Mouse (Mus musculus) large intestine, adult 2 months (tissue): ENCODE measurements around the gene Chrm1. TPM values are rescaled to one million over a fixed set of nuclear protein-coding genes. Genes with fewer than 3 reads are reported as not detected.

ENCODE experiments used
- DNase-seq: peaks from one replicate; pipeline ENCODE4 v3.0.0-alpha.2; 2012; ENCODE audit warnings: low read depth, low spot score
- WGBS: fragments of 180-500 bp; shearing (Covaris S2); methylation state at CpG from one replicate; pipeline ENCODE4 v1.1.7; 2018; 5-methylcytosine and 5-hydroxymethylcytosine counted together
- polyA plus RNA-seq: library from polyadenylated mRNA; depleted of rRNA; stranded (reverse); fragments of >200 nt; gene quantifications from 2 replicates; pipeline ENCODE4 v1.2.3, GENCODE M21; 2012; rRNA removed

Chrm1 gene
- polyA plus RNA-seq, result 2.7 and 3.2 TPM in 2 replicates

DNA sequence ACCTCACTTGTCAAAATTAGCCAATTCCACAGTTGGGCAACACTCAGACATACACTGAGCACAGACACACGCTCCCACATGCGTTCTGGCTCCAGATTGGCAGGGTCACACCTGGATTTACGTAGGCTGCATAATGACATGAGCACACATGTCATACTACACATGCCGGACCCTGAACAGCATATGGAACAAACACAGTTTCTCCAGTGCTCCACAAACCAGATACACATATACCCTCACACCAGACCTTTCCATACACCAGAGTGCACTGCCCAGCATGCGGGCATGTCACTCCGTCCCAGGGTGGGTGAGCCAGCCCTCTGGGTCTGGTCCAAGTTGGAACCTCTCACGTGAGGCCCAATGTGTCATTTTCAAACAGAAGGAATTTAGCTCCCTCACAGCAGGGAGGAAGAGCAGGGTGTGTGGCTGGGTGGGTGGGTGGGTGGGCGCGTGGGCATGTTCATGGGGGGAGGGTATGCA, at the start of gene Chrm1:
Chrm1 (plus strand) TSS at position 430 of the 480 bp plus-strand sequence.
- 40% methylated on average over 9 of the region's 9 CpGs for WGBS
- no peak for DNase-seq

DNA sequence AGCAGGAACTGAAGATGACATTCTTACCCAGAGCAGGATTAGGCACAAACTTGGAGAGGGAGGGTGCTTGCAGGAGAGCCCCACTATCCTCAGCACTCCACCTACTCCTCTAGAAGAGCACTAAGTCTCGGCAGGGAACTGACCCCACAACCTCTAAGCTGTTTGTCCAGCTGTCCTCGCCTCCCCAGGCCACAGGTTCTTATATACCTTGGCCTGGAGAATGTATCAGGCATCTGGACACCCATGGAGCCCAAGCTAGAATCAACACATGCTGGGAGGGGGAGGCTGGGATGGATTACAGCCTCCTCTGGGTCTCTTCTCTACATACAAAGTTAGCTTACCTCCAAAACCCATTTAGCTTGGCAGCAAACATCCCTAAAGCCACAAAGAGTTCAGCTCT, 49.2 kb upstream of the Chrm1 start:
- no peak for DNase-seq
- WGBS, result 80% methylated on average over 2 of the region's 2 CpGs

DNA sequence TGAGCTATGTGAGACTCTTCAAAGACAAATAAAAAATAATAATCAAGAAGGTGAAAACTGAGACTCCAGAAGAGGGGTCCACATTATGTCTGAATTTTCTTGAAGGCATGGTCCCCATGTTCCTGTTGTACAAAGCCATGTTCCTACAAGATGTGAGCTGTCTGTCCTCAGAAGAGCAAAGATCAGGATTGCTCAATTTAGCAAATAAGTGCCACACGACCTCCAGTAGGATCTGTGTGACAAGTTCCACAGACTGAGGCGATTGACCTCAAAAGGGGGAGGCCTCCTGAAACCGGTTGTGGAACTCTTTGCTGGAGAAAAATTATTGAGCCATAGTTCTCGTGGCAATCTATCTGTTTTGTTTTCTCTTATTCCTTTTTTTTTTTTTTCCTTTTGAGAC, 47.3 kb upstream of the Chrm1 start:
- DNase-seq, result no peak
- 35% methylated on average over 4 of the region's 4 CpGs for WGBS

DNA sequence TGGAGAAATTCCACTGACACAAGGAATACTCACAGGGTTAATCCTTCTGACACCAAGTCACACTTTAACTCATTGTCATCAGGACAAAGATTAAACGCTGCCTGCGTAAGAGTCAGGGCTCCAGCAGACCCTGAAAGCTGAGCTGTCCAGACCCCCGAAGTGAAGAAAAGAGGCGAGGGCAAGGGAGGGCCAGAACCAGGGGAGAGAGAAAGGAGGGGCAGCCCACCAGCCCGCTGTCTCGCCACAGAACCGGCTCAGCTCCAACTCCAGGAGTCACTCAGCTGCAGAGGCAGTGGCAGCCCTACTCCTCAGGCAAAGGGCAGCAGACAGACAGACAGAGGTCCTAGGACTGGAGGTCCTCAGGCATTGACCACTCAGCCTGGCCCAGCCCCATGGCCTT, 45.7 kb upstream of the Chrm1 start, which contains the start of gene Slc22a6:
Slc22a6 (plus strand) TSS at position 136 of the 400 bp plus-strand sequence.
- 54% methylated on average over 7 of the region's 7 CpGs for WGBS

DNA sequence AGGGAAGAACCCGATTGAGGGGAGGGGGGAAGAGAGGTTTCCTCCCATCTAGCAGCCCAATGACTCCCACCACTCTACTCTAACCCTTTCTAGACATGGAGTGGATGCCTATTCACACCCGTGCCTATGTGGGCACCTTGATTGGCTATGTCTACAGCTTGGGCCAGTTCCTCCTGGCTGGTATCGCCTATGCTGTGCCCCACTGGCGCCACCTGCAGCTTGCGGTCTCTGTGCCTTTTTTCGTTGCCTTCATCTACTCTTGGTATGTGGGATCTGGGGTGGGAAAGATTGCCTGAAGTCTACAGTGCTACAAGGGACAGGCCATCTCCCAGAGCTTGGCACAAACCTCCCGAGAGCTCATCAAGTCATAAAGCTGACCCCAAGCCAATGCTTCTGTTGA, 42.5 kb upstream of the Chrm1 start:
- 91% methylated on average over 7 of the region's 7 CpGs for whole genome bisulfite sequencing
- DNase-seq, result no peak

More for the DNA sequence above, 45.7 kb upstream of the Chrm1 start, which contains the start of gene Slc22a6:
- no peak for DNase-seq

DNA sequence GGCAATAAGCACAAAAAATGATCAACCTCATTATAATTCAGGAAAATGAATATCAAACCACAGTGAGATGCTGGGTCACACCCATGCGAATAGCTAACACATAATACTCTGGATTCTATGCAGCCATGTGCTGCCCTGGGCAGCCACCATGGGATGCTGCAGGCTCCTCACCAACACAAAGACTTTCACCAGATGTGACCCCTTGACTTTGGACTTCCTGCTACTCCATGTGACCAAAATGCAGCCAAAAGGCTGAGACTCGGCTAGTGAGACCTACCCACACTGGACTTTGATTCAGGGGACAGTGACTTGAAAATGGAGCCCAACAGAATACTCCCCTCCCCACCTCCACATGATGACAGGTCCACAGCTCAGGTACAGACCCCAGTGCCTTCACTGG, 33.3 kb upstream of the Chrm1 start:
- DNase-seq, result no peak
- 62% methylated on average over 2 of the region's 2 CpGs for WGBS

DNA sequence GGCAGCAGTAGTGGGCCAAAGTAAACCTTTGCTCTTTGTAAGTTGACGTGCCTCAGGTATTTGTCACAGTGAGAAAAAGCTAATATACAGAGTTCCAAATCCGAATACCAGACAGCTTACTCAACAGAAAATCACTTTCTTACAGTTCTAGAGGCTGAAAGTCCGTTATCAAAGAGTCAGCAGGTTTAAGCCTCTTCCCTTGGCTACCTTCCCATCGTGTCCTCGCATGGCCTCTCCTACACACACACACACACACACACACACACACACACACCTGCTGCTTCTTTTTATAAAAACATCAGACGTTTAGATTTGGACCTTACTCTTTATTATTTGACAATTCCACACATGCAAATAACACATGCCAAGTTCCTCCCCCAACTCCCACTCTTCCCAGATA, 32.8 kb upstream of the Chrm1 start:
- 27% methylated on average over 6 of the region's 6 CpGs for WGBS
- DNase-seq, result no peak

DNA sequence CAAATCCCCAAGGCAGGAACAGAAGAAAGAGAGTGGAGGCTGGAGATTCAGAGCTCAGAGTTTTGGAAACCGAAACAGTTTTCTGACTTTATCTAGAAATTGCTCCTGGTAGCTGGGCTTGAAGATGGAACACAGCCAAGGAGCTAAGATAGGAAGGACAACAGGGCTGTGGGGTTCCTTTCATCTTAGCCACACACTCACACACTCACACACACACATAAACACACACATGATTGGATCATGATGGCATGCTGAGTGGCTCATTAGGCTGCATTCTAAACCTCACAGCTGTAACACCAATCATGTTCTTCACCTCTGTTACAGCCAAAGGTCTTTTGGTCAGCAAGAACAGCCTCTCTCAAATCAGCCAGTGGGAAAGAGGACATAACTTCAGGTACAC, 31.6 kb upstream of the Chrm1 start:
- DNase-seq, result no peak
- WGBS, result 61% methylated on average over 1 of the region's 1 CpGs

DNA sequence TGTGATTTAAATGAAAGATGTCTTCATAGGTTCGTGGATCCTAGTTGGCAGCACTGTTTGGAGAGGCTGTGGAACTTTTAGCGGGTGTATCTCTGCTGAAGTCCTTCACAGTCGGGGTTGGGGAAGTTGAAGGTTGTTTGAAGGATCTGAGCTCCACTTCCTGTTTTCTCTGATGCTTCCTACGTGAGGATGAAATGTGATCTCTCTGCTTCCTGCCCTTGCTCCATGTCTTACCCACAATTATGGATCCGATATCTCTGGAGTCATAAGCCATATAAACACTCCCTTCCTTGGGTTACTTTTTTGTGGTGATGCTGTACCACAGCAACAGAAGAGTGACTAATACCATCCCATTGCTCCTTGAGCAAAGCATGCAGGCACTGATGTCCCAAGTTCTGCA, 21.5 kb upstream of the Chrm1 start:
- WGBS, result 36% methylated on average over 5 of the region's 5 CpGs

DNA sequence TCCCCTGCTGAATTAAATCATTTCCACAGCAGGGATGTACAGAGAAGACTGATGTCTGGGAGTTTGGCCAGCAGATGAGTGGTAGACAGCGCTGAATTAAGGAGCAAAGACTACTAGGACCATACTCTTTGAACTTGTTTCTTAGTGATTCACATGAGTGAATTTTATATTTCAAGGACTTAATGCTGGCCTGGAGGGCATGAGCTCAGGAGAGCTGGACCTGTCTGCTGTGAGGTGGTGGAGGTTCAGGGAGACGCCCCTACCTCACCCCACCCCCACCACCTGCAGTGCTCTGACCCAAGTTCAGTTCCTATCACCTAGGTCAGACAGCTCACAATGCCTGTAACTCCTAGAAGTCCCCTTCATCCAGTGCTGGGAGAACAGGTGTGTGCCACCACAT, 17.2 kb upstream of the Chrm1 start:
- no peak for DNase-seq
- WGBS, result 78% methylated on average over 2 of the region's 2 CpGs

More for the DNA sequence above, 21.5 kb upstream of the Chrm1 start:
- no peak for DNase-seq

DNA sequence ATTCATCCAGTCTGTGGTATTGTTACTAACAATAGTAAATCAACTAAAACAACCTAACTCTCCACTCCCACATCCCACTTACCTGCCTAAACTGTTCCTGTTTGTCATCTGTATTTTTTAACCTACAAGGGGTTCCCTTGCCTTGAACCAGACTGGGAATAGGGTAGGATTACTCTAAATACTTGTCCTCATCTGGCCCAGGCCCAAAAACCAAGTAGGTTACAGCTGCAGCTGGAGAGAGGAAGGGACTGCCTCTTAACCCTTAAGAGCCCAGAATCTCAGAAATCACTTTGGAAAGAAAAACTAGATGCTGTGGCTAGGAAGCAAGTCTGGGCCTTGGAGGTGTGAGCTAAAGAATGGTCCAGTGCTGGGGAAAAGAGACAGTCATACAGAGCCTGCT, 7.8 kb upstream of the Chrm1 start:
- DNase-seq, result no peak

DNA sequence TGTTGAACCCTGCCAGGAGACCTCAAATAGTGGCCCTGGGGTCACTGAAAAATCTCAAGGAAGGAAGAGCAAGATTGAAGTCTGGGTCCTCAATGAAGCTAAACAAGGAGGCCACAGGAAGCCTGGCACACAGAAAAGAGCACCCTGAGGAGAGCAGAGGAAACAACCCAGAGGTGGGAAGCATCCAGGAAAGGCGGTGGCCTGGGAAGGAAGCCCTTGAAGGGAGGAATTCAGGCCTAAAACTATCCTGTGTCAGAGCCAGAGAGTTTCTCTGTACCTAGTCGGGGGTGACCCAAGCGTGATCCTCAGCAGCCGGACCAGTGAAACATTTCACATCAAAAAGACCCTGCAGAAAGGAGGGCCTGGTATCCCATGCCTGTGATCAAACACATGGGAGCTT, 7.2 kb upstream of the Chrm1 start:
- WGBS, result 72% methylated on average over 4 of the region's 4 CpGs
- no peak for DNase-seq

DNA sequence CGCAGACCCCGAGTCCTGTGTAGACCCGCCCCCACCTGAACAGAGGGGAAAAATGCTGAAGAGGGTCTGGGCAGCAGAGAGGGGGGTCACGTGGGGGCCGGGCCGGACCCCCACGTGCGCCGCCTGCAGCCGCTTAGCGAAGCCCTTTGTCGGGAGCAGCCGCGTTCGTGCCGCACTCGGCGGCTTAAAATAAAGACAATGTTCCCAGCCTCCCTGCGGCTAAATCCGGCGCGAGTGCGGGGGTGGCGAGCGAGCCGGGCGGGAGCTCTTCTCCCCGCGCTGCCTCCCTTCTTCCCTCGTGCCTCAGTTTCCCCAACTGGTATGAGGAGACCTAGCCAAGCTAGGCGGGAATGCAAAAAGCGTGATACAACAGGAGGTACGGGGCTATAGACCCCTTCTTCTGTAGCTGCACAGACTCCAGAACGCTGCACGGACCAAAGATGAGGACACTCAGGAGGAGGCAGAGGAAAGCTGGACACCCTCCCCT, 1.7 kb upstream of the Chrm1 start:
- 3% methylated on average over 35 of the region's 35 CpGs for WGBS
- no peak for DNase-seq

DNA sequence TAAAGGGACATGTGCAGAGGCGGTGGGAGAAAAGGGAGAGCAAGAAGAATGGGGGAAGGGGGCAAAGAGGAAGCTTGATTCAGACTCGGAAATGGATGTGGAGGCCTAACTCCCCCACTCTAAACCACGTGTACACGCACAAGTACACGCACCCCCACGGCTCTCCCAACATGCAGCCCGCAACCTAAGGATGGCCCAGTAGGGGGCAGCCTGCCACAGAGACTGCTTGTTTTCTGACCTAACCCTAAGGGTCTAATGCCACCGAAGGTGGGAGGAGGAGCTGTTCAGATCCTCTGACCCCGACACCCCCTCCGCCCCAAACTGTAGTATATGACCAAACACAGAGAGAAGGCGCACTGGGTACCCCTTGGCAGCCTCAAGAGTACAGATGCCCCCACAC, 1.3 kb upstream of the Chrm1 start:
- no peak for DNase-seq
- WGBS, result 6% methylated on average over 11 of the region's 11 CpGs

DNA sequence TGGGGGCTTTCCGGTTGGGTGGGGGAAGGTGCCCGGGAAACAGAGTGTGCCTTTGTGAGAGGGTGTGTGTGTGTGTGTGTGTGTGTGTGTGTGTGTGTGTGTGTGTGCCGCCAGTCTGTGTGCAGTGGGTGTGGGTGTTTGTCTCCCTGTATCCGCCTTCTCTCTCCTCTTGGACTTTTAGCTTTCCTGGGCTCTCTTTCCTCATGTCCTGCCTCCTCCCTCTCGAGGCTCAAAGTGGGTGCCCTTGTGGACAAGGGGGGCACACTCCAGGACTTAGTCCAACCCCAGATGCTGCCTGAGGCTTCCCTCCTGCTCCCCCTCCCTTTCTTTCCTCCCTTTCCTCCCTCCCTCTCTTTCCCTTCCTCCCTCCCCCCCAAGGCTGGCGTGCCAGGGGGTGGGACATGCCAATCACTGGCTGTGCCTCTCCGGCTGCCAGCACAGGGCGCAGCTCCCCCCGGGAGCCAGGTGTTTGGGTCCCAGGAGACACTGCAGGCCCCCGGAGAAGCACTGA, 377 bp downstream of the Chrm1 start:
- WGBS, result 14% methylated on average over 8 of the region's 10 CpGs
- no peak for DNase-seq

DNA sequence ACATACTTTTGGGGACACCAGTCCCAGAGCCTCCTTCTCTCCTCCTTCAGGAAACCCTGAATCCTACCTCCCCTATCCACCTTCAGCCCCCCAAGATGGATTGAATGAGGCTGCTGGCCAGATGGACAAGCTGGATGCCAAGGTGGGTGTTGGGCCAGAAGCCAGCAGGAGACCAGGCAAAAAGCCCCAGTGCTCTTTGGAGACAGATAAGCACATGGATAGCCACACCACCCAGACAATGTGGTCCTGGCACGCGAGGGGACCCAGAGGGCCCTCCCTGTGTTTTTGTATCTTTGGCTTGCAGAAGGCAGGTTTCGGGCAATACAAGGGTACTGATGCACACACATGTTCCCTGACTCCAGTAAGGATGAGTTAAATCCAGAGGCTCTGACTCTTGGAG, 1.3 kb downstream of the Chrm1 start:
- WGBS, result 92% methylated on average over 3 of the region's 3 CpGs
- DNase-seq, result no peak

DNA sequence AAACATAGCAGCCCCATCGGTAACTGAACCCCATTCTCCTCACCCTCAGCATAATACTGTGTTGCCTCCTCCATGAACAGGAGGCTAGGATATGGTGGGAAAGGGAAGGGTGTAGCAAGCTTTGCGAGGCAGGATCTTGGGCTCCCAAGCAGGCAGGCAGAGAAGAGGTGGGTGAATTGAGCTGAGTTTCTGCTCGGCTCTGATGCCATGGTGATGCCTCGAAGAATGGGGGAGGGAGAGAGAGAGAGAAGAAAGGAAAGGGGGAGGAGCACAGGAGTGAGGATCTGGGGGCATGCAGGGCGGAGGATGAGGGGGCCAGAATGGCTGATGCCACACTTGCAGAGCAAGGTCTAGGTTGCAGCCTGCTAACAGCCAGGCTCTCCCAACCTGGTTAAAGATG, 2.2 kb downstream of the Chrm1 start:
- DNase-seq, result no peak
- WGBS, result 82% methylated on average over 5 of the region's 5 CpGs

DNA sequence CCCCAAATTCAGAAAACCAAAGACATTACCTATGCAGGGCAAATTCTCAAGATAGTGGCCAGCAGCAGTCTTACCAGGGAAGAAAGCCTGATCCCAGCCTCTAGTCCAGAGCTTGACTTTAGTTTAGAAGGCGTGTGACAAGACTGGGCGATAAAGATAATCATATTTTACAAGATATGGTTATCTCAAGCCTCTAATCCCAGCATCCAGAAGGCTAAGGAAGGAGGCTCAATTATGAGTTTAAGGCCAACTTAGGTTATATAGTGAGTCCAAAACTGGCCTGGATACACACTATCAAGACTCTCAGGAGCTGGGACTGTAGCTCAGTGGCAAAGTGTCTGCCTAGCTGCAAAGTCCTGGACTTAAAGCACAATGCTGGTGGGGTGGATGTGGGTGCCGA, 9.3 kb downstream of the Chrm1 start:
- WGBS, result 89% methylated on average over 3 of the region's 3 CpGs
- no peak for DNase-seq

DNA sequence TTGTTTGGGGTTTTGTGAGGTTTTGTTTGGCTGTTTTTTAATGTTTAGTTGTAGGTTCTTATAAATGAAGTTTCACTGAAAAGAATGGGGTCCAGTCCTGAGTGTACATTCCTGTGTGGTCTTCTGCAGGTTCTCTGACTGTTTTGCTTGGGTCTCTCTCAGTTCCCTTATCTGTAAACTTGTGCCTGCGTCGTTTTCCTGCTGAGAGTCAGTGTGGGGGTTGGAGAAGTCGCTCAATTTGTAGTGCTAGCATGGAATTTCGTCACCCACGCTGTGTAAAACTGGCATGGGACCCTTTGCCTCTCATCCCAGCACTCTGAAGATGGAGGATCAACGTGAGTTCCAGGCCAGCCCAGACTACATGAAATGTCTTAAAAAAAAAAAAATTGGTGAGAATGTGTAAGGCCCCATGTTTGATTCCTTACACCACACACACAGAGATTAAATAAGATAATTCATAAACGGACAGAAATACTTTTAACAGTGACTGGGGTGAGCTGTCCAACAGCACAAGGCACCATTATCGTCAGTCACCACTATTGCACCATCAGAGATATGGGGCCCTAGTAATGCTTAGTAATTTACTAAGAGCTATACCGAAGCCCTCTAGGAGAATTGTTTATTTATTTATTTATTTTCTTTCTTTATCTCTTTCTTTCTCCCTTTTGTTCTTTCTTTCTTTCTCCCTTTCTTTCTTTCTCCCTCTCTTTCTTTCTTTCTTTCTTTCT, 9.9 kb downstream of the Chrm1 start:
- no peak for DNase-seq
- WGBS, result 74% methylated on average over 9 of the region's 9 CpGs

DNA sequence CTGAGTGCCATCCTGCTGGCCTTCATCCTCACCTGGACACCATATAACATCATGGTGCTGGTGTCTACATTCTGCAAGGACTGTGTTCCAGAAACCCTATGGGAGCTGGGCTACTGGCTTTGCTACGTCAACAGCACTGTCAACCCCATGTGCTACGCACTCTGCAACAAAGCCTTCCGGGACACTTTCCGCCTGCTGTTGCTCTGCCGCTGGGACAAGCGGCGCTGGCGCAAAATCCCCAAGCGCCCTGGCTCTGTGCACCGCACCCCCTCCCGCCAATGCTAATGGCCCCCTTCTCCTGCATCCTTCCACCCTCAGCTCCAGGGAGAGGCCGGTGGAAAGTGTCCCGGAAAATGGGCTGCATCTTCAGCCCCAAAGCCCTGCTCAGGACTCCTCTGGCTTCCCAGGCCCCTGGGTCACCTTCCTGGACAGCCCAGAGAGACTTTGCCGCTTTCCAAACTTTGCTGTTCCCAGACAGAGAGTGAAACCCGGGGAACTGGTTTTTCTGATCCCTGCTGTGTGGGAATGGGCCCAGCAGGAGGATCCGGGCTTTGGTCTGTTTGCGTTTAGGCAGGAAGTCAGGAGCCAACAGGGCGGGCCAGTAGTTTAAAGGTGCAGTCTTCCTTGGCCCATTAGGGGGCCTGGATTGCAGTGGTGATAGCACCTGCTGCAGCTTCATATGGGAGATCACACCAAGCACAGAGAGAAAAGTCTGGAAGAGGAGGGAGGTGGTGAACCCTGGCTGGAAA, 15.6 kb downstream of the Chrm1 start:
- no peak for DNase-seq
- WGBS, result 11% methylated on average over 18 of the region's 18 CpGs
